Mouse (Mus musculus): ENCODE measurements at regions not wholly inside any gene's neighbourhood (a gene's known extent, or its start where the extent isn't known, plus 50 kb on each side); places are given as distances from the start of the nearest gene placed in this dataset.

DNA sequence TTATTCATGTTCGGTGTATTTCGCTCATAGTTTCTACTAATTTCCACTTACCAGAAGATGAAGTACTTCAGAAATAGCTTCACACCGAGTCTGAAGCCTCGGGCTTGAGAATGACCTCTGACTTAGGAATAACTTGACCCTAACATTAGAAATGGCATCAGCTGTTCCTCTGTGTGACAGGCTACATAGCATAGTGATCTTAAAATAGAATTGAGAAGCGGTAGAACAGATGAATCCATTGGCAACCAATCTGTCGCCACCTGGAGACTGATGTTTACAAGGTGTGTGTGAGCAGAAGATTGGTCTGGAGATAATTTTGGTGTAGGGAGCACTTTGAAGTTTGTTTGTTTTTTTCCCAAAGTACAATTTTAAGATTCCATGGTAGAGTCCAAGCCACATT, 60.9 kb upstream of the Ahi1 start:
- Histone ChIP-seq H3K4me2 (ENCODE audit: insufficient read depth, low read depth, poor library complexity, severe bottlenecking) (no peak overlapping the region), H3K27me3 (replicated peaks) (no peaks in the 10 kb centered on the region), H3K36me3 (replicated peaks in 1 of 2; ENCODE audit: control insufficient read depth in 1 of 2, insufficient read depth in 1 of 2, low read length in 1 of 2) (no peaks in the 10 kb centered on the region), H3K9ac (ENCODE audit: insufficient read depth, low read depth) (no peak overlapping the region), H3K79me2 (replicated peaks; ENCODE audit: control insufficient read depth, extremely low read depth, insufficient read depth, poor library complexity, severe bottlenecking) (no peaks in the 10 kb centered on the region), H3K27ac (ENCODE audit: insufficient read depth, low read depth) (no peak overlapping the region), H3K9me3 (replicated peaks; ENCODE audit: low read length) (no peaks in the 10 kb centered on the region), H3K4me3 (replicated peaks in 1 of 3; ENCODE audit: low read depth in 2 of 3, low read length in 2 of 3, poor library complexity in 1 of 3) (no peak overlapping the region), H3K4me1 (ENCODE audit: control insufficient read depth in 1 of 2, insufficient read depth in 2 of 2) (no peaks in the 10 kb centered on the region)
- in situ Hi-C loops (cut with MboI; ENCODE audit: low pct_ligation_motif_present, low pct_unique_long_range_greater_than_20kb, low sequenced_read_pairs), result no loop called here
- no peak for TF ChIP-seq MAFK (IDR thresholded peaks at IDR 0.05; ENCODE audit: insufficient replicate concordance, low read length)
- TF ChIP-seq E2F4 (IDR thresholded peaks at IDR 0.05; ENCODE audit: insufficient replicate concordance, low read depth, low read length), result no peak
- TF ChIP-seq MAZ (IDR thresholded peaks at IDR 0.05; ENCODE audit: low read depth, low read length), result no peak
- TF ChIP-seq UBTF (IDR thresholded peaks at IDR 0.05; ENCODE audit: low read depth, low read length), result no peak
- TF ChIP-seq TBP (conservative IDR thresholded peaks at IDR 0.05; ENCODE audit: low read depth, low read length), result no peak
- TF ChIP-seq POLR2AphosphoS2 (IDR thresholded peaks at IDR 0.05; ENCODE audit: low read depth, low read length), result no peak
- no peak for TF ChIP-seq CHD1 (IDR thresholded peaks at IDR 0.05; ENCODE audit: low read depth, low read length)
- no peak for TF ChIP-seq USF1 (IDR thresholded peaks at IDR 0.05; ENCODE audit: low read depth, low read length)
- no peak for TF ChIP-seq ETS1 (conservative IDR thresholded peaks at IDR 0.05; ENCODE audit: low read depth, low read length)
- no peak for TF ChIP-seq ZNF384 (IDR thresholded peaks at IDR 0.05; ENCODE audit: low read depth, low read length)
- no peak for DNase-seq (ENCODE audit: extremely low read depth)
- dilution Hi-C loops (cut with MboI; ENCODE audit: extremely low pct_ligation_motif_present, extremely low pct_unique_long_range_greater_than_20kb, low sequenced_read_pairs), result no loop called here

DNA sequence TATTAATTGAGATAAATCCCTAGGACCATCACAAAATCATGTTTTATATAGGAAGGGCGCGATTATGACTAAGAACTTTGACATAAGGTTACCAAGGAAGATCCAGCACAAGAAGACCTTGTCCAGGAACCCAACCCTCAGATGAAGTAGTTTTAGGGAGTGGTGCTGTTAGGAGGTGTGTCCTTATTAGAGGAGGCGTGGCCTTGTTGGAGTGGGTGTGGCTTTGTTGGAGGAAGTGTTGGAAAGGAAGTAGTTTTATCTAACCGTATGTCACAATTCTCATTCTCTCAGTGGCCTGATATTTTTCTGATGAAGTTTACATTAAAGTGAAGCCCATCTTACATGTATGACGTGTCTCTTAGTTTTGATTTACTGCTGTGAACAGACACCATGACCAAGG, 68.7 kb upstream of the Ahi1 start:
- Histone ChIP-seq H3K9ac (ENCODE audit: insufficient read depth, low read depth) (no peak overlapping the region), H3K4me1 (ENCODE audit: control insufficient read depth in 1 of 2, insufficient read depth in 2 of 2) (peaks cover 3 to 14% of the 10 kb centered on the region in 2 experiments; a peak in 1 of 4 replicates), H3K9me3 (replicated peaks; ENCODE audit: low read length) (no peaks in the 10 kb centered on the region), H3K4me3 (replicated peaks in 1 of 3; ENCODE audit: low read depth in 2 of 3, low read length in 2 of 3, poor library complexity in 1 of 3) (no peak overlapping the region), H3K4me2 (ENCODE audit: insufficient read depth, low read depth, poor library complexity, severe bottlenecking) (no peak overlapping the region), H3K79me2 (replicated peaks; ENCODE audit: control insufficient read depth, extremely low read depth, insufficient read depth, poor library complexity, severe bottlenecking) (no peaks in the 10 kb centered on the region), H3K27ac (ENCODE audit: insufficient read depth, low read depth) (no peak overlapping the region), H3K27me3 (replicated peaks) (no peaks in the 10 kb centered on the region), H3K36me3 (replicated peaks in 1 of 2; ENCODE audit: control insufficient read depth in 1 of 2, insufficient read depth in 1 of 2, low read length in 1 of 2) (no peaks in the 10 kb centered on the region)
- DNase-seq (ENCODE audit: extremely low read depth), result peak; percentile 23
- dilution Hi-C loops (cut with MboI; ENCODE audit: extremely low pct_ligation_motif_present, extremely low pct_unique_long_range_greater_than_20kb, low sequenced_read_pairs), result no loop called here
- in situ Hi-C loops (cut with MboI; ENCODE audit: low pct_ligation_motif_present, low pct_unique_long_range_greater_than_20kb, low sequenced_read_pairs), result no loop called here
- TF ChIP-seq HCFC1 (IDR thresholded peaks at IDR 0.05; ENCODE audit: low read depth, low read length) (no peak), UBTF (IDR thresholded peaks at IDR 0.05; ENCODE audit: low read depth, low read length) (no peak)

DNA sequence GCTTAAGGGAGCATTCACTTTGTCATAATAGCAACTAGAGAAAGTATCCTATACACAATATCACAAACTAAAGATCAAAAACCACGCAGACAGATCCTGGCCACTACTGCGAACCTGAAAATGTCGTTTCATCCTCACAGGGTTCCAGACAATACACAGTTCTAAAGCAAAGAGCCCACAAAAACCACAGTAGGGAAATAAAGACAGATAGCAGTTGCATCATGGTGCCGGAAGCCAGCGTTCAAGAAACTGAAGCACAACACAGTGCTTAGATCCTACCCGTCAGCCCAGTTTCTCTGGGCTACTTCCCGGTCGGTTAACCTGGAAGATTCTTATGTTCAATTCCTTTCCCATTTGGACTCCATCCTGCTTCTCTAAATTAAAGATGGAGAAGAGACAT, 69.7 kb upstream of the Ahi1 start:
- dilution Hi-C loops (cut with MboI; ENCODE audit: extremely low pct_ligation_motif_present, extremely low pct_unique_long_range_greater_than_20kb, low sequenced_read_pairs) (no loop called here), in situ Hi-C loops (cut with MboI; ENCODE audit: low pct_ligation_motif_present, low pct_unique_long_range_greater_than_20kb, low sequenced_read_pairs) (no loop called here)
- DNase-seq (ENCODE audit: extremely low read depth), result peak; percentile 37
- Histone ChIP-seq H3K36me3 (replicated peaks in 1 of 2; ENCODE audit: control insufficient read depth in 1 of 2, insufficient read depth in 1 of 2, low read length in 1 of 2) (no peaks in the 10 kb centered on the region), H3K4me3 (replicated peaks in 1 of 3; ENCODE audit: low read depth in 2 of 3, low read length in 2 of 3, poor library complexity in 1 of 3) (no peak overlapping the region), H3K27ac (ENCODE audit: insufficient read depth, low read depth) (no peak overlapping the region), H3K79me2 (replicated peaks; ENCODE audit: control insufficient read depth, extremely low read depth, insufficient read depth, poor library complexity, severe bottlenecking) (no peaks in the 10 kb centered on the region), H3K9ac (ENCODE audit: insufficient read depth, low read depth) (no peak overlapping the region), H3K4me1 (ENCODE audit: control insufficient read depth in 1 of 2, insufficient read depth in 2 of 2) (peaks cover 3 to 14% of the 10 kb centered on the region in 2 experiments; a peak in 1 of 4 replicates), H3K4me2 (ENCODE audit: insufficient read depth, low read depth, poor library complexity, severe bottlenecking) (peak overlapping the region; percentile 4), H3K27me3 (replicated peaks) (no peaks in the 10 kb centered on the region), H3K9me3 (replicated peaks; ENCODE audit: low read length) (no peaks in the 10 kb centered on the region)
- TF ChIP-seq ELF1 (IDR thresholded peaks at IDR 0.05; ENCODE audit: low read depth, low read length) (peak; percentile 52), E2F4 (IDR thresholded peaks at IDR 0.05; ENCODE audit: insufficient replicate concordance, low read depth, low read length) (no peak)
